Mouse (Mus musculus): ENCODE data around the gene Hfe2. TPM values are rescaled to one million over a fixed set of nuclear protein-coding genes. Genes with fewer than 3 reads are reported as not detected.

Hfe2 gene
- polyA plus RNA-seq, 1 experiment from 2014 or later = 1.2 TPM

DNA sequence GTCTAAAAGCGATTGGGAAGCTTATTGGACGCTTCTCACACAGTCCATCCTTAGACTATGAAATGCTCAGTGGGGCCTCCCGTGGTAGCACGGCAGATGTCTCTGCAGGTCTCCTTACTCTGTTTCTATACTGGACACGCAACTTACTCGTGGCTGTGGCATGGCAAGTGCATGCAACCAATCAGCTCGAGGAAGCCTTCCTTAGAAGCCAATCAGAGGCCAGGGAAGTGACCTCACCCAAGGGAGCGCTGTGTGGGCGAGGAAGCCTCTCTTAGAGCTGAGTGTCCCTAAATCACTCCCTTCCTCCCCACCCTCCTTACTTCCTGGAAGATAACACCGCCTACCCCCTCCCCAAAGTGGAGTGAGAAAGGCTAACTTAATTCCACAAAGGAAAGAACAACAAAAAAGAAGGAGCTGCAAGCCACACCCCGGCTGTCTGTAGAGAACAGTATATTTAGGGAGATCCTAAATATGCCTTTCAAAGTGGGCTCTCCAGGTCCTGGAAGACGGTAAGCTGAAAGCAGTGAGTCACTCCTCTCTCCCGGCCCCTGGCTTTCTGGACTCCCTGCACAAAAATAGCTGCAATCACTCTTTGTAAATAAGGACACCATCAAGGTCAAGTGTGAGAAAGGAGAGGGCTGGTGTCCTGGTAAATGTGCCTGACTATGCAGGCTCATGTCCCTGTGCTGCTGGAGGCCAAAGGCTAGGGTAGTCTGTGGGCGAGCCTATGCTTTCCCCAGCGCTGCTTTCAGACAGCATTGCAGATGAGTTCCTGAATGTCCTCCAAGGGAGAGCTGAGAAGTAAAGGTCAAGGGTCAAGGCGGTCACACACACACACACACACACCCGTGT is 51.9 kb downstream of the Hfe2 start, which contains the start of gene Gm16253:
Gm16253 (plus strand) TSS at position 295 of the 852 bp plus-strand sequence.
- H3K9me3 ChIP-seq (replicated peaks; ENCODE audit: control insufficient read depth, low read length) = no peaks in the 10 kb centered on the region
- H3K4me3 ChIP-seq (ENCODE audit: low read depth, low read length) = no peak within 1 kb of the TSS
- H3K27me3 ChIP-seq (ENCODE audit: control insufficient read depth, insufficient read depth, low read length) = no peaks in the 10 kb centered on the region
- 28% methylated on average over 17 of the region's 17 CpGs for WGBS
- ATAC-seq (replicated peaks; ENCODE audit: insufficient number of reproducible peaks, low FRiP score, low TSS enrichment, low read depth) (peak; percentile 77), DNase-seq (ENCODE audit: low spot score) (peak; percentile 87)
- no peaks in the 10 kb centered on the region; the same call in 1 of the 2 replicates for H3K4me1 ChIP-seq (ENCODE audit: control insufficient read depth, insufficient read depth, low read length)
- no peaks in the 10 kb centered on the region for H3K36me3 ChIP-seq (replicated peaks; ENCODE audit: control insufficient read depth, insufficient read depth, low read depth, low read length)
- peak within 1 kb of the TSS; percentile 5; the same call in 1 of the 2 replicates for H3K4me2 ChIP-seq (ENCODE audit: low read depth, low read length)
- peak within 1 kb of the TSS; percentile 63 for H3K27ac ChIP-seq (replicated peaks; ENCODE audit: low read depth, low read length)
- peak within 1 kb of the TSS; percentile 37 for H3K9ac ChIP-seq (replicated peaks; ENCODE audit: low read length)

GRCm38 (mm10) chr3:96577566-96577965 is 52.6 kb downstream of the Hfe2 start:
- WGBS = 83% methylated on average over 4 of the region's 4 CpGs
- H3K9me3 ChIP-seq (replicated peaks; ENCODE audit: control insufficient read depth, low read length) = no peaks in the 10 kb centered on the region
- H3K27ac ChIP-seq (replicated peaks; ENCODE audit: low read depth, low read length) = peak overlapping the region; percentile 63
- H3K36me3 ChIP-seq (replicated peaks; ENCODE audit: control insufficient read depth, insufficient read depth, low read depth, low read length) = no peaks in the 10 kb centered on the region
- H3K4me2 ChIP-seq (ENCODE audit: low read depth, low read length) = no peak overlapping the region
- no peaks in the 10 kb centered on the region for H3K27me3 ChIP-seq (ENCODE audit: control insufficient read depth, insufficient read depth, low read length)
- H3K4me1 ChIP-seq (ENCODE audit: control insufficient read depth, insufficient read depth, low read length) = no peaks in the 10 kb centered on the region; the same call in 1 of the 2 replicates
- no peak overlapping the region for H3K4me3 ChIP-seq (ENCODE audit: low read depth, low read length)
- ATAC-seq (replicated peaks; ENCODE audit: insufficient number of reproducible peaks, low FRiP score, low TSS enrichment, low read depth) (no peak), DNase-seq (ENCODE audit: low spot score) (no peak)
- H3K9ac ChIP-seq (replicated peaks; ENCODE audit: low read length) = no peak overlapping the region

Other genes with a start within 250 kb of the Hfe2 start
- gene Fcgr1, start 231.2 kb upstream of the Hfe2 start, polyA plus RNA-seq (2014; fragmentation: Nextera tagmentation; extraction: Ambion mirVana) = 1.3 and 2.1 TPM in 2 replicates
- not detected in 2 replicates for gene BC107364, start 72.9 kb upstream of the Hfe2 start, polyA plus RNA-seq (2014; fragmentation: Nextera tagmentation; extraction: Ambion mirVana)
- gene Txnip, start 32.8 kb downstream of the Hfe2 start, polyA plus RNA-seq (2014; fragmentation: Nextera tagmentation; extraction: Ambion mirVana) = 62.3 and 63.6 TPM in 2 replicates
- gene Gm16253, start 51.8 kb downstream of the Hfe2 start, polyA plus RNA-seq (2014; fragmentation: Nextera tagmentation; extraction: Ambion mirVana) = not detected in 2 replicates
- 13.2 and 14.2 TPM in 2 replicates for gene Polr3gl, start 69.0 kb downstream of the Hfe2 start, polyA plus RNA-seq (2014; fragmentation: Nextera tagmentation; extraction: Ambion mirVana)
- 0.90 and 1.1 TPM in 2 replicates for gene Ankrd34a, start 71.5 kb downstream of the Hfe2 start, polyA plus RNA-seq (2014; fragmentation: Nextera tagmentation; extraction: Ambion mirVana)
- gene Lix1l, start 76.0 kb downstream of the Hfe2 start, polyA plus RNA-seq (2014; fragmentation: Nextera tagmentation; extraction: Ambion mirVana) = 6.5 and 7.0 TPM in 2 replicates
- 195 and 196 TPM in 2 replicates for gene Rbm8a, start 104.8 kb downstream of the Hfe2 start, polyA plus RNA-seq (2014; fragmentation: Nextera tagmentation; extraction: Ambion mirVana)
- gene Pex11b, start 110.2 kb downstream of the Hfe2 start, polyA plus RNA-seq (2014; fragmentation: Nextera tagmentation; extraction: Ambion mirVana) = 54.7 and 62.3 TPM in 2 replicates
- not detected in 2 replicates for gene Gm42957, start 110.3 kb downstream of the Hfe2 start, polyA plus RNA-seq (2014; fragmentation: Nextera tagmentation; extraction: Ambion mirVana)
- gene Itga10, start 120.4 kb downstream of the Hfe2 start, polyA plus RNA-seq (2014; fragmentation: Nextera tagmentation; extraction: Ambion mirVana) = 0.59 and 0.77 TPM in 2 replicates
- 0.14 and 0.45 TPM in 2 replicates for gene Ankrd35, start 145.0 kb downstream of the Hfe2 start, polyA plus RNA-seq (2014; fragmentation: Nextera tagmentation; extraction: Ambion mirVana)
- gene Pias3, start 171.2 kb downstream of the Hfe2 start, polyA plus RNA-seq (2014; fragmentation: Nextera tagmentation; extraction: Ambion mirVana) = 33.8 and 35.5 TPM in 2 replicates
- gene Nudt17, start 183.4 kb downstream of the Hfe2 start, polyA plus RNA-seq (2014; fragmentation: Nextera tagmentation; extraction: Ambion mirVana) = 12.0 and 13.5 TPM in 2 replicates
- gene Polr3c, start 202.5 kb downstream of the Hfe2 start, polyA plus RNA-seq (2014; fragmentation: Nextera tagmentation; extraction: Ambion mirVana) = 35.9 and 37.3 TPM in 2 replicates
- 82.3 and 85.1 TPM in 2 replicates for gene Rnf115, start 202.5 kb downstream of the Hfe2 start, polyA plus RNA-seq (2014; fragmentation: Nextera tagmentation; extraction: Ambion mirVana)

All from embryonic facial prominence, embryonic 11.5 days (tissue).